Mouse (Mus musculus): ENCODE measurements around the gene Slbp. TPM values are rescaled to one million over a fixed set of nuclear protein-coding genes. Genes with fewer than 3 reads are reported as not detected.

The Slbp gene
- total RNA-seq, 1 experiment, result 123 TPM

GRCm38 (mm10) chr5:33622671-33623070, 29.7 kb downstream of the Slbp start:
- Histone ChIP-seq H3K9me3 (ENCODE audit: control insufficient read depth, insufficient read depth, low read depth, low read length) (no peaks in the 10 kb centered on the region), H3K9ac (ENCODE audit: insufficient read depth, low read depth, low read length, poor library complexity, severe bottlenecking) (no peak overlapping the region), H3K36me3 (ENCODE audit: control insufficient read depth, insufficient read depth, low read length, poor library complexity, severe bottlenecking) (0 out of 2 replicates have a peak, but pooled peaks cover 4% of the 10 kb centered on the region), H3K4me3 (ENCODE audit: insufficient read depth in 1 of 2, low read depth in 1 of 2, low read length in 2 of 2, poor library complexity in 1 of 2, severe bottlenecking in 1 of 2) (no peak overlapping the region), H3K27ac (ENCODE audit: insufficient read depth, low read depth, low read length, poor library complexity, severe bottlenecking) (no peak overlapping the region), H3K4me1 (ENCODE audit: control insufficient read depth in 2 of 2, insufficient read depth in 2 of 2, low read length in 2 of 2, poor library complexity in 1 of 2) (no peaks in the 10 kb centered on the region)
- in situ Hi-C loops (cut with MboI; ENCODE audit: low sequenced_read_pairs in 2 of 2, unreplicated experiment in 2 of 2), result no loop called here
- DNase-seq (ENCODE audit: low read depth, low spot score), result no peak
- TF ChIP-seq ZC3H11A (IDR thresholded peaks at IDR 0.05; ENCODE audit: borderline replicate concordance, low read depth, low read length) (no peak), MAFK (IDR thresholded peaks at IDR 0.05; ENCODE audit: insufficient read depth, low read depth, low read length) (no peak), CHD2 (IDR thresholded peaks at IDR 0.05; ENCODE audit: low read depth, low read length) (no peak), ZNF384 (IDR thresholded peaks at IDR 0.05; ENCODE audit: low read depth, low read length) (no peak)

- Histone ChIP-seq H3K4me1 (ENCODE audit: control insufficient read depth in 2 of 2, insufficient read depth in 2 of 2, low read length in 2 of 2, poor library complexity in 1 of 2) (no peaks in the 10 kb centered on the region), H3K4me3 (ENCODE audit: insufficient read depth in 1 of 2, low read depth in 1 of 2, low read length in 2 of 2, poor library complexity in 1 of 2, severe bottlenecking in 1 of 2) (no peak overlapping the region), H3K36me3 (ENCODE audit: control insufficient read depth, insufficient read depth, low read length, poor library complexity, severe bottlenecking) (peaks cover 14% of the 10 kb centered on the region; the same call in 1 of the 2 replicates), H3K9ac (ENCODE audit: insufficient read depth, low read depth, low read length, poor library complexity, severe bottlenecking) (no peak overlapping the region), H3K9me3 (ENCODE audit: control insufficient read depth, insufficient read depth, low read depth, low read length) (no peaks in the 10 kb centered on the region), H3K27ac (ENCODE audit: insufficient read depth, low read depth, low read length, poor library complexity, severe bottlenecking) (no peak overlapping the region)
- no peak for DNase-seq (ENCODE audit: low read depth, low spot score)
- in situ Hi-C loops (cut with MboI; ENCODE audit: low sequenced_read_pairs in 2 of 2, unreplicated experiment in 2 of 2), result no loop called here
- TF ChIP-seq HCFC1 (IDR thresholded peaks at IDR 0.05; ENCODE audit: borderline replicate concordance, insufficient read depth, low read length) (no peak), ZC3H11A (IDR thresholded peaks at IDR 0.05; ENCODE audit: borderline replicate concordance, low read depth, low read length) (no peak), MAFK (IDR thresholded peaks at IDR 0.05; ENCODE audit: insufficient read depth, low read depth, low read length) (no peak), CHD2 (IDR thresholded peaks at IDR 0.05; ENCODE audit: low read depth, low read length) (no peak), ZNF384 (IDR thresholded peaks at IDR 0.05; ENCODE audit: low read depth, low read length) (no peak)
Observed at GRCm38 (mm10) chr5:33614391-33614790, 38.0 kb downstream of the Slbp start.

GRCm38 (mm10) chr5:33611795-33612194, 40.6 kb downstream of the Slbp start:
- Histone ChIP-seq H3K4me3 (ENCODE audit: insufficient read depth in 1 of 2, low read depth in 1 of 2, low read length in 2 of 2, poor library complexity in 1 of 2, severe bottlenecking in 1 of 2) (no peak overlapping the region), H3K27ac (ENCODE audit: insufficient read depth, low read depth, low read length, poor library complexity, severe bottlenecking) (no peak overlapping the region), H3K9me3 (ENCODE audit: control insufficient read depth, insufficient read depth, low read depth, low read length) (no peaks in the 10 kb centered on the region), H3K4me1 (ENCODE audit: control insufficient read depth in 2 of 2, insufficient read depth in 2 of 2, low read length in 2 of 2, poor library complexity in 1 of 2) (no peaks in the 10 kb centered on the region), H3K36me3 (ENCODE audit: control insufficient read depth, insufficient read depth, low read length, poor library complexity, severe bottlenecking) (peaks cover 32% of the 10 kb centered on the region), H3K9ac (ENCODE audit: insufficient read depth, low read depth, low read length, poor library complexity, severe bottlenecking) (no peak overlapping the region)
- in situ Hi-C loops (cut with MboI; ENCODE audit: low sequenced_read_pairs in 2 of 2, unreplicated experiment in 2 of 2), result no loop called here
- TF ChIP-seq HCFC1 (IDR thresholded peaks at IDR 0.05; ENCODE audit: borderline replicate concordance, insufficient read depth, low read length), result no peak
- TF ChIP-seq ZNF384 (IDR thresholded peaks at IDR 0.05; ENCODE audit: low read depth, low read length), result no peak
- TF ChIP-seq MAFK (IDR thresholded peaks at IDR 0.05; ENCODE audit: insufficient read depth, low read depth, low read length), result no peak
- TF ChIP-seq CHD2 (IDR thresholded peaks at IDR 0.05; ENCODE audit: low read depth, low read length), result no peak
- no peak for TF ChIP-seq ZC3H11A (IDR thresholded peaks at IDR 0.05; ENCODE audit: borderline replicate concordance, low read depth, low read length)
- DNase-seq (ENCODE audit: low read depth, low spot score), result no peak

- H3K9ac ChIP-seq (ENCODE audit: insufficient read depth, low read depth, low read length, poor library complexity, severe bottlenecking), result no peak overlapping the region
- no peak overlapping the region for H3K27ac ChIP-seq (ENCODE audit: insufficient read depth, low read depth, low read length, poor library complexity, severe bottlenecking)
- no peak for DNase-seq (ENCODE audit: low read depth, low spot score)
- H3K4me3 ChIP-seq (ENCODE audit: insufficient read depth in 1 of 2, low read depth in 1 of 2, low read length in 2 of 2, poor library complexity in 1 of 2, severe bottlenecking in 1 of 2), result no peak overlapping the region
- H3K36me3 ChIP-seq (ENCODE audit: control insufficient read depth, insufficient read depth, low read length, poor library complexity, severe bottlenecking), result peaks cover 32% of the 10 kb centered on the region
- in situ Hi-C loops (cut with MboI; ENCODE audit: low sequenced_read_pairs in 2 of 2, unreplicated experiment in 2 of 2), result no loop called here
- H3K4me1 ChIP-seq (ENCODE audit: control insufficient read depth in 2 of 2, insufficient read depth in 2 of 2, low read length in 2 of 2, poor library complexity in 1 of 2), result no peaks in the 10 kb centered on the region
- no peaks in the 10 kb centered on the region for H3K9me3 ChIP-seq (ENCODE audit: control insufficient read depth, insufficient read depth, low read depth, low read length)
- TF ChIP-seq ZC3H11A (IDR thresholded peaks at IDR 0.05; ENCODE audit: borderline replicate concordance, low read depth, low read length), result no peak
- no peak for TF ChIP-seq ZNF384 (IDR thresholded peaks at IDR 0.05; ENCODE audit: low read depth, low read length)
- TF ChIP-seq HCFC1 (IDR thresholded peaks at IDR 0.05; ENCODE audit: borderline replicate concordance, insufficient read depth, low read length), result no peak
- TF ChIP-seq CHD2 (IDR thresholded peaks at IDR 0.05; ENCODE audit: low read depth, low read length), result no peak
- TF ChIP-seq MAFK (IDR thresholded peaks at IDR 0.05; ENCODE audit: insufficient read depth, low read depth, low read length), result no peak
Observed at GRCm38 (mm10) chr5:33609226-33609625, 43.1 kb downstream of the Slbp start.

- no peak overlapping the region for H3K4me3 ChIP-seq (ENCODE audit: insufficient read depth in 1 of 2, low read depth in 1 of 2, low read length in 2 of 2, poor library complexity in 1 of 2, severe bottlenecking in 1 of 2)
- DNase-seq (ENCODE audit: low read depth, low spot score), result no peak
- H3K27ac ChIP-seq (ENCODE audit: insufficient read depth, low read depth, low read length, poor library complexity, severe bottlenecking), result no peak overlapping the region
- no peaks in the 10 kb centered on the region for H3K4me1 ChIP-seq (ENCODE audit: control insufficient read depth in 2 of 2, insufficient read depth in 2 of 2, low read length in 2 of 2, poor library complexity in 1 of 2)
- no peaks in the 10 kb centered on the region for H3K9me3 ChIP-seq (ENCODE audit: control insufficient read depth, insufficient read depth, low read depth, low read length)
- no peak overlapping the region for H3K9ac ChIP-seq (ENCODE audit: insufficient read depth, low read depth, low read length, poor library complexity, severe bottlenecking)
- TF ChIP-seq HCFC1 (IDR thresholded peaks at IDR 0.05; ENCODE audit: borderline replicate concordance, insufficient read depth, low read length), result no peak
- no peak for TF ChIP-seq ZNF384 (IDR thresholded peaks at IDR 0.05; ENCODE audit: low read depth, low read length)
- TF ChIP-seq MAFK (IDR thresholded peaks at IDR 0.05; ENCODE audit: insufficient read depth, low read depth, low read length), result no peak
- no peak for TF ChIP-seq ZC3H11A (IDR thresholded peaks at IDR 0.05; ENCODE audit: borderline replicate concordance, low read depth, low read length)
- no peak for TF ChIP-seq CHD2 (IDR thresholded peaks at IDR 0.05; ENCODE audit: low read depth, low read length)
- peaks cover 30% of the 10 kb centered on the region for H3K36me3 ChIP-seq (ENCODE audit: control insufficient read depth, insufficient read depth, low read length, poor library complexity, severe bottlenecking)
- in situ Hi-C loops (cut with MboI; ENCODE audit: low sequenced_read_pairs in 2 of 2, unreplicated experiment in 2 of 2), result no loop called here
Observed at GRCm38 (mm10) chr5:33607434-33607833, 44.9 kb downstream of the Slbp start.

Data from ES-E14 (cell line).